Mouse (Mus musculus) hindbrain, embryonic 10.5 days (tissue): ENCODE data around the gene Tex13c1. TPM values are rescaled to one million over a fixed set of nuclear protein-coding genes. Genes with fewer than 3 reads are reported as not detected.

Experiments used
- DNase-seq: peaks from one replicate; pipeline ENCODE4 v3.0.0-alpha.2; 2017; ENCODE audit warnings: low spot score
- H3K27ac ChIP-seq: fragments of 300-500 bp; sonication (generic); 2 replicates; pipeline ENCODE4 v1.5.1; 2016; ENCODE audit warnings: mild to moderate bottlenecking, moderate library complexity
- H3K27me3 ChIP-seq: fragments of 300-500 bp; sonication (generic); 2 replicates; pipeline ENCODE4 v1.6.1; 2016; ENCODE audit warnings: mild to moderate bottlenecking; ENCODE audit not compliant: poor library complexity, insufficient read depth, severe bottlenecking
- H3K36me3 ChIP-seq: fragments of 300-500 bp; sonication (generic); 2 replicates; pipeline ENCODE4 v1.6.1; 2016; ENCODE audit warnings: mild to moderate bottlenecking, moderate library complexity
- H3K4me1 ChIP-seq: fragments of 300-500 bp; sonication (generic); replicated peaks from 2 replicates; pipeline ENCODE4 v1.6.1; 2016; ENCODE audit warnings: mild to moderate bottlenecking
- H3K4me3 ChIP-seq: fragments of 300-500 bp; sonication (generic); 2 replicates; pipeline ENCODE4 v1.5.1; 2016; ENCODE audit warnings: mild to moderate bottlenecking, moderate library complexity
- H3K9me3 ChIP-seq: fragments of 300-500 bp; sonication (generic); 2 replicates; pipeline ENCODE4 v1.6.1; 2016; ENCODE audit warnings: mild to moderate bottlenecking, moderate library complexity
- WGBS: fragments of 180-500 bp; shearing (Covaris S2); methylation state at CpG from one replicate; pipeline ENCODE4 v1.1.7; 2016; 5-methylcytosine and 5-hydroxymethylcytosine counted together
- polyA plus RNA-seq: library from polyadenylated mRNA; unstranded; fragments of >200 nt; fragmentation: Nextera tagmentation; extraction: Ambion mirVana; gene quantifications from 2 replicates; pipeline ENCODE4 v1.2.1, GENCODE M21; 2016

Gene Tex13c1
- polyA plus RNA-seq: not detected in 2 replicates

DNA sequence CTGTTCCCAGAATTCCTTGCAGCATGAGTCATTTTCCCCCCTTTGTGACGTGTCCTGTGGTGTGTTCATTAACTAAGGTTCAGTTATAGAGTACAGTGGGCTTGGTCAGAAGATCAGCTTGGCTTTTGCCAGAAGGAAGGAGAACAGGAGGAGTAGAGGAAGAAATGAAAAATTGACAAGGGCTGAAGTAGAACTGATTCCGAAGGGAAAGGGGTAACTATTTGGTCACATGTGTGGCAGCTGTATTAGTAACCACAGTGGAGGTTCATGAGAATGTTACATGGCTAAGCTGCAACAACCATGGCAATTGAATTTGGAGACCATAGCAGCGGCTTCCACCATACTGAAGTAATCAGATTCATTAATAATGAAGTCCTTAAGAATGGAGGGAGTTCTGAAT is at the start of gene Tex13c1:
TSS of gene Tex13c1 (plus strand) at position 301 of the 400 bp plus-strand sequence.
- Histone ChIP-seq H3K9me3 (no peaks in the 10 kb centered on the region), H3K36me3 (no peaks in the 10 kb centered on the region), H3K27ac (no peak within 1 kb of the TSS), H3K4me1 (no peaks in the 10 kb centered on the region), H3K4me3 (no peak within 1 kb of the TSS), H3K27me3 (no peaks in the 10 kb centered on the region)
- WGBS: 74% methylated on average over 3 of the region's 3 CpGs
- no peak for DNase-seq

Other genes with a start within 250 kb of the Tex13c1 start
- gene Tenm1, start 162.0 kb upstream of the Tex13c1 start, polyA plus RNA-seq: 0.85 and 0.94 TPM in 2 replicates